Mouse (Mus musculus) common myeloid progenitor, adult 5-6 weeks (primary cell): ENCODE measurements around the gene 6430531B16Rik. TPM values are rescaled to one million over a fixed set of nuclear protein-coding genes. Genes with fewer than 3 reads are reported as not detected.

Experiments
- ATAC-seq: replicated peaks from 2 replicates; pipeline ENCODE4 v1.8.0; 2016; ENCODE audit warnings: low read depth, mild to moderate bottlenecking, moderate TSS enrichment, inconsistent platforms; ENCODE audit not compliant: poor library complexity, severe bottlenecking
- total RNA-seq: library from RNA; stranded (forward); fragments of 200-1000, 187-1606 nt; gene quantifications from 2 replicates; pipeline ENCODE4 v1.2.3, GENCODE M21; 2017

The 6430531B16Rik gene
- total RNA-seq: 0.49 TPM in 1 of 2 replicates, not detected in the other

- ATAC-seq: peak; percentile 62
Observed at GRCm38 (mm10) chr7:139978278-139978892, at the start of gene 6430531B16Rik. Gene 6430531B16Rik (minus strand): TSS chr7:139978755.

- no peak for ATAC-seq
Observed at GRCm38 (mm10) chr7:140011336-140011735, 32.8 kb upstream of the 6430531B16Rik start.

DNA sequence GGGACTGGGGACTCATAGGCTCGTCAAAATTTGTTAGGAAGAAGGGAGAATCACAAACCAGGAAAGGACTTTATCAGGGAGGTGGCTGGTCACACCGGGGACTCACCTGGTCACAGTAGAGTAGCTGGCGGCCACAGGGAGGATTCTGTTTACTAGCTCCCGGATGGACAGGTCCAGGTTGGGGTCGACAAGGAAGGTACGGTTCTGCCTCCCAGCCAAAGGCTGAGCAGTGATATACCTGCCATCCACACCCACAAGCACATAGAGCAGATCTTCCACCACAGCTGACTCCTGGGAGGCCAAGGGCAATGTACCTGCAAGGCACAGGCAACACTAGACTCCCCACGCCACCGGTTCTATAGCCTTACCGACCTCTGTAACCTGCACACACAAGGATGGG, 29.2 kb upstream of the 6430531B16Rik start:
- ATAC-seq: no peak

GRCm38 (mm10) chr7:140006861-140007611, 28.5 kb upstream of the 6430531B16Rik start:
- peak; percentile 29; the same call in 1 of the 2 replicates for ATAC-seq

- ATAC-seq: no peak
Observed at GRCm38 (mm10) chr7:140004666-140005065, 26.1 kb upstream of the 6430531B16Rik start.

- no peak for ATAC-seq
Observed at GRCm38 (mm10) chr7:140001086-140001740, 22.7 kb upstream of the 6430531B16Rik start.

GRCm38 (mm10) chr7:139998691-139999350, 20.3 kb upstream of the 6430531B16Rik start:
- no peak for ATAC-seq

GRCm38 (mm10) chr7:139994676-139995075, 16.1 kb upstream of the 6430531B16Rik start:
- peak; percentile 73 for ATAC-seq

GRCm38 (mm10) chr7:139994202-139994601, 15.6 kb upstream of the 6430531B16Rik start:
- ATAC-seq: no peak

DNA sequence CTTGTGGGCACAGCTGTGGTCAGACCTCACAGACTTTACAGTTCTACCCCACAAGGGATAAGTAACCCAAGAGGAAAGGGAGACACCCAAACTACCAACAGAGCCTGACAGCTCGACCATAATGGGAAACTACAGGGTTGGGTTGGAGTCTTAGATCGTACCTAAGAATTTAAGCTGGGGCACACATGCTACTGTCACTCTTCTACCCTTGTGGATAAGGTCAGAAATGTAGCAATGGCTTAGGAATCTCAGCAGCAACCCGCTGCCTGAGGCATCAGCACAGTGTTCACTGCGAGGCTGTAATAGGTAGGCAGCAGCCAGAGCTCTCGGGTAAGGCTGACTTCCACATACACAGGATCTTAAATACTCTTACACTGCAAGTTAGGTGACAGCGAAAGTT, 15.0 kb upstream of the 6430531B16Rik start:
- no peak for ATAC-seq

DNA sequence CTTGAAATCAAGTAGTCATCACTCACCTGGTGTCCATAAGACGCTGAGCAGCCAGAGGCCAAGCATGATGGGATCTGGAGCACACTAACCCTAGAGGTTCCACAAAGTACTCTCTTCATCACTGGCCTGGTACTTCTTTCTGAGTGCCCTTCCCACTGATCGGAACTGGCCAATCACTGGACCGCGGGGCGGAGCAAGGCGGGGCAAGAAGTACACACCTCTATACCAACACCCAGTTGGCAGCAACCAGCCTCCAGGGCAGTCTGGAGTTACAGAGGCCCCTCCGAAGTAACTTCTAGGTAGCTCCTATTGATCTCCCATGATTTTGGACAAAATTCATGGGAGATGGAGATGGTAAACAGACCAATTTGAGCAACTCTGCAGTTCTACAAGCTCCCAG, 13.9 kb upstream of the 6430531B16Rik start, which contains the start of gene Adam8:
Gene Adam8, minus strand, starts transcription at position 157 of the 400 bp plus-strand sequence.
- peak; percentile 76 for ATAC-seq

DNA sequence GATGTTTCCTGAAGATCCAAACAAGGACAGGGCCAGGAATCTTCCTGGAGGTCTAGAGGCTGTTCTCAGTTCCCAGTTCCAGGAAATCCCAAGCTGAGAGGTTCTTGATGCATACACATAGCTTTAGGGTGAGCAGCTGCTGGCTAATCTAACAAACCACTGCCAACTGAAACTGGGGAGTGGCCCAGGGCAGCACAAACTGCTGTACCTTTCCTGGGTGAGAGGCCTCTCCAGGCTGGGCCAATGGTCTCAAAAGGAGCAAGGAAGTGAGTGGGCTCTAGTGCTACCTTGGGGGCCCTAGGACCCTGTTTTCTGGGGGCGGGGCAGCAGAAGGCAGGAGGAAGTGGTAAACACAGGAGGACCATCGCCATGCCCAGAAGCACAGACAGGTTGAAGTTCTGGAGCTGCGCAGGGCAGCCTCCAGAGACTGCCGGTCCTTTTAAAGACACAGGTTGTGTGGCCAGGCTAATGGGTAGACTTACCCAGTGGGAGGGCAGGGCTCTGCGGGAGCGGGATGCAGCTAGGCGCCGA, 12.4 kb upstream of the 6430531B16Rik start:
- 0 out of 2 replicates have a peak, but pooled peaks have one; percentile 4 for ATAC-seq

- no peak for ATAC-seq
Observed at GRCm38 (mm10) chr7:139988272-139988671, 9.7 kb upstream of the 6430531B16Rik start.

GRCm38 (mm10) chr7:139984505-139984904, 6.0 kb upstream of the 6430531B16Rik start:
- peak; percentile 67 for ATAC-seq

DNA sequence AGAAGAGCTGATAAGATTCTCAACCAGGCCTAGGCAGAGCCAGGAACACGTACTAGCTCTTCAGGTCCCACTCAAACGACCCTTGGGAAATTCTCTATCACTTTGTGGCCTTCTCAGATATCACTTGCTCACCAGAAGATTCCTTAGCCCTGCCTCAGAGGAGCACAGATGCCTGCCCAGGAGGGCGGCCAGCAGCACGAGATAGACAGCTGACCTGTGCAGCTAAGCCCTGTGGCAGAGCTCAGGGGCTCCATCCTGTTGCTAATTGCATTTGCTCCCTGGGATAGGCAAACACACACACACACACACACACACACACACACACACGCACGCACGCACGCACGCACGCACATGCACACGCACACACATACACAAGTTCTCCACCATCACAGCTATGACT, 3.5 kb upstream of the 6430531B16Rik start:
- ATAC-seq: no peak

GRCm38 (mm10) chr7:139980778-139981177, 2.2 kb upstream of the 6430531B16Rik start:
- ATAC-seq: no peak

- ATAC-seq: 0 out of 2 replicates have a peak, but pooled peaks have one; percentile 1
Observed at GRCm38 (mm10) chr7:139979011-139979719, 610 bp upstream of the 6430531B16Rik start.

DNA sequence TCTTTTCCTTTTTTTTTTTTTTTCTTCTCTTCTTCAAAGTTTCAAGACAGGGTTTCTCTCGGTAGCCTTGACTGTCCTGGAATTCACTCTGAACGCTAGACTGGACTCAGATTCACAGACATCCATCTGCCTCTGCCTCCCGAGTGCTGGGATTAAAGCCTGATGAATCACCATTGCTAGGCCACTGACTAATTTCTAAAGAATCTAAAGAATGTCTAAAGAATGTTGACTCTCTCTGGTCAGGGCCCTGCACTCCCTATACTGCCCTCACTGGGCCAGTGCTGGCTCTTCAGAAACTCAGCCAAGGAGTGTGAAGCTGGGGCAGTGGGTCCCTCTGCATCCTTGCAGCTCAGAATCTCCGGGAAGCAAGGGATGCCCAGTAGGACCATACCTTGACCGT, 3.1 kb downstream of the 6430531B16Rik start:
- ATAC-seq: no peak

GRCm38 (mm10) chr7:139974307-139974706, 4.2 kb downstream of the 6430531B16Rik start:
- peak; percentile 59 for ATAC-seq
